Comparison of ENCODE assay signal across 8 mouse cellular contexts in genomic region chr1:118954434-118955301, GRCm38 (mm10).
DNase-seq lines count a peak whose midpoint lies in the region; ATAC-seq and TF ChIP-seq lines count a peak whose summit lies in the region.

No protein-coding gene starts in this region.

- 0 out of 2 replicates have a peak, but pooled peaks cover 3% of the 10 kb centered on the region for H3K4me1 ChIP-seq in kidney, postnatal 0 days (replicated peaks; ENCODE audit: insufficient read depth, low read length)
- H3K4me1 ChIP-seq in kidney, adult 2 months (ENCODE audit: control insufficient read depth, insufficient read depth, low read length), result no peaks in the 10 kb centered on the region
- peaks cover 56% of the 10 kb centered on the region for H3K4me1 ChIP-seq in embryonic facial prominence, embryonic 13.5 days
- H3K4me1 ChIP-seq in heart, postnatal 0 days (ENCODE audit: control insufficient read depth, insufficient read depth), result peaks cover 9% of the 10 kb centered on the region; the same call in 1 of the 2 replicates
- peaks cover 41% of the 10 kb centered on the region for H3K4me1 ChIP-seq in limb, embryonic 12.5 days (replicated peaks)
- H3K4me1 ChIP-seq in stomach, embryonic 14.5 days (ENCODE audit: control insufficient read depth, insufficient read depth, low read length), result peaks cover 47% of the 10 kb centered on the region

- H3K9ac ChIP-seq in kidney, postnatal 0 days (ENCODE audit: low read depth, low read length), result no peak overlapping the region
- H3K9ac ChIP-seq in embryonic facial prominence, embryonic 13.5 days, result 0 out of 2 replicates have a peak overlapping the region, but pooled peaks have one; percentile 7
- H3K9ac ChIP-seq in heart, postnatal 0 days (replicated peaks; ENCODE audit: low read depth, low read length), result no peak overlapping the region
- H3K9ac ChIP-seq in limb, embryonic 12.5 days (replicated peaks), result 0 out of 2 replicates have a peak overlapping the region, but pooled peaks have one; percentile 12
- H3K9ac ChIP-seq in stomach, embryonic 14.5 days (replicated peaks; ENCODE audit: low read depth, low read length), result no peak overlapping the region

- WGBS in kidney, postnatal 0 days, result 41% methylated on average over 10 of the region's 10 CpGs
- WGBS in kidney, adult 2 months, result 68% methylated on average over 10 of the region's 10 CpGs
- WGBS in embryonic facial prominence, embryonic 13.5 days, result 34% methylated on average over 10 of the region's 10 CpGs
- WGBS in heart, postnatal 0 days, result 32% methylated on average over 10 of the region's 10 CpGs
- 45% methylated on average over 10 of the region's 10 CpGs for WGBS in limb, embryonic 12.5 days
- 29% methylated on average over 10 of the region's 10 CpGs for WGBS in stomach, embryonic 14.5 days

- ATAC-seq in kidney, postnatal 0 days (replicated peaks; ENCODE audit: low FRiP score, low read depth), result 0 out of 2 replicates have a peak, but pooled peaks have one; percentile 8
- ATAC-seq in embryonic facial prominence, embryonic 13.5 days (ENCODE audit: insufficient number of reproducible peaks, insufficient read depth, low FRiP score, low TSS enrichment, low read depth), result peak; percentile 68
- ATAC-seq in heart, postnatal 0 days (ENCODE audit: insufficient read depth, low read depth), result peak; percentile 69
- peak; percentile 72 for ATAC-seq in limb, embryonic 12.5 days (ENCODE audit: insufficient number of reproducible peaks, insufficient read depth, low FRiP score, low TSS enrichment, low read depth)
- ATAC-seq in stomach, embryonic 14.5 days (ENCODE audit: insufficient number of reproducible peaks, insufficient read depth, low FRiP score, low read depth), result peak; percentile 59; the same call in 1 of the 2 replicates

- no peak for TF ChIP-seq EP300 in heart, postnatal 0 days (IDR thresholded peaks at IDR 0.05; ENCODE audit: low read depth)

- H3K4me2 ChIP-seq in kidney, postnatal 0 days (ENCODE audit: low read length), result no peak overlapping the region
- peak overlapping the region; percentile 26 for H3K4me2 ChIP-seq in embryonic facial prominence, embryonic 13.5 days
- no peak overlapping the region for H3K4me2 ChIP-seq in heart, postnatal 0 days (ENCODE audit: low read depth, low read length)
- H3K4me2 ChIP-seq in limb, embryonic 12.5 days, result no peak overlapping the region
- H3K4me2 ChIP-seq in stomach, embryonic 14.5 days (replicated peaks; ENCODE audit: low read depth, low read length), result no peak overlapping the region

- H3K4me3 ChIP-seq in kidney, postnatal 0 days (replicated peaks; ENCODE audit: low read depth, low read length), result no peak overlapping the region
- H3K4me3 ChIP-seq in kidney, adult 2 months (ENCODE audit: insufficient read depth, low read depth, low read length), result no peak overlapping the region
- no peak overlapping the region for H3K4me3 ChIP-seq in embryonic facial prominence, embryonic 13.5 days
- no peak overlapping the region for H3K4me3 ChIP-seq in heart, postnatal 0 days (ENCODE audit: low read depth, low read length)
- H3K4me3 ChIP-seq in limb, embryonic 12.5 days (replicated peaks), result no peak overlapping the region
- no peak overlapping the region for H3K4me3 ChIP-seq in stomach, embryonic 14.5 days (ENCODE audit: low read depth, low read length)

- peak; percentile 39 for DNase-seq in kidney, postnatal 0 days (ENCODE audit: low spot score)
- no peak for DNase-seq in kidney, adult 2 months
- peak; percentile 26 for DNase-seq in heart, postnatal 0 days (ENCODE audit: low spot score)
- DNase-seq in thymus, postnatal 36 days, result no peak
- DNase-seq in cerebellum, adult 18-20 months, result no peak

- TF ChIP-seq CTCF in kidney, postnatal 0 days (IDR thresholded peaks at IDR 0.05; ENCODE audit: low read depth), result no peak
- no peak for TF ChIP-seq CTCF in kidney, adult 2 months (conservative IDR thresholded peaks at IDR 0.05; ENCODE audit: insufficient read depth, insufficient read length, low read depth, low read length)
- no peak for TF ChIP-seq CTCF in heart, postnatal 0 days (IDR thresholded peaks at IDR 0.05; ENCODE audit: low read depth)

- H3K27ac ChIP-seq in kidney, postnatal 0 days, result 0 out of 2 replicates have a peak overlapping the region, but pooled peaks have one; percentile 4
- no peak overlapping the region for H3K27ac ChIP-seq in kidney, adult 2 months (ENCODE audit: insufficient read depth, low read depth, low read length)
- peak overlapping the region; percentile 55 for H3K27ac ChIP-seq in embryonic facial prominence, embryonic 13.5 days
- no peak overlapping the region for H3K27ac ChIP-seq in heart, postnatal 0 days (ENCODE audit: low read depth)
- peak overlapping the region; percentile 62 for H3K27ac ChIP-seq in limb, embryonic 12.5 days
- H3K27ac ChIP-seq in stomach, embryonic 14.5 days (ENCODE audit: low read length), result peak overlapping the region; percentile 39; the same call in 1 of the 2 replicates

- TF ChIP-seq POLR2A in kidney, adult 2 months (IDR thresholded peaks at IDR 0.05; ENCODE audit: low read depth, low read length), result no peak

- H3K9me3 ChIP-seq in kidney, postnatal 0 days (replicated peaks; ENCODE audit: low read length), result no peaks in the 10 kb centered on the region
- H3K9me3 ChIP-seq in embryonic facial prominence, embryonic 13.5 days, result no peaks in the 10 kb centered on the region
- no peaks in the 10 kb centered on the region for H3K9me3 ChIP-seq in heart, postnatal 0 days (replicated peaks; ENCODE audit: control insufficient read depth, low read length)
- H3K9me3 ChIP-seq in limb, embryonic 12.5 days, result 0 out of 2 replicates have a peak, but pooled peaks cover 2% of the 10 kb centered on the region
- no peaks in the 10 kb centered on the region for H3K9me3 ChIP-seq in stomach, embryonic 14.5 days (ENCODE audit: control insufficient read depth, low read depth, low read length)

- no peaks in the 10 kb centered on the region for H3K27me3 ChIP-seq in kidney, postnatal 0 days (ENCODE audit: insufficient read depth, low read length)
- H3K27me3 ChIP-seq in kidney, adult 2 months (replicated peaks; ENCODE audit: control insufficient read depth, insufficient read depth, low read length), result no peaks in the 10 kb centered on the region
- no peaks in the 10 kb centered on the region for H3K27me3 ChIP-seq in embryonic facial prominence, embryonic 13.5 days
- no peaks in the 10 kb centered on the region for H3K27me3 ChIP-seq in heart, postnatal 0 days (ENCODE audit: control insufficient read depth, insufficient read depth, low read length)
- no peaks in the 10 kb centered on the region for H3K27me3 ChIP-seq in limb, embryonic 12.5 days
- H3K27me3 ChIP-seq in stomach, embryonic 14.5 days (ENCODE audit: control insufficient read depth, insufficient read depth, low read length), result no peaks in the 10 kb centered on the region

- no peaks in the 10 kb centered on the region for H3K36me3 ChIP-seq in kidney, postnatal 0 days (ENCODE audit: insufficient read depth, low read length)
- H3K36me3 ChIP-seq in kidney, adult 2 months (ENCODE audit: control insufficient read depth, insufficient read depth, low read length), result no peaks in the 10 kb centered on the region
- peaks cover 18% of the 10 kb centered on the region for H3K36me3 ChIP-seq in embryonic facial prominence, embryonic 13.5 days
- H3K36me3 ChIP-seq in heart, postnatal 0 days (replicated peaks; ENCODE audit: control insufficient read depth, insufficient read depth, low read length), result no peaks in the 10 kb centered on the region
- peaks cover 27% of the 10 kb centered on the region for H3K36me3 ChIP-seq in limb, embryonic 12.5 days
- H3K36me3 ChIP-seq in stomach, embryonic 14.5 days (ENCODE audit: control insufficient read depth, insufficient read depth, low read length), result no peaks in the 10 kb centered on the region

Comparison
In these comparisons a context has a peak if more than half of its experiments do, and no peak if none do; other contexts are left out.
1. DNase-seq: peak in kidney, postnatal 0 days (single experiment) and heart, postnatal 0 days (single experiment); none in kidney, adult 2 months (single experiment), thymus, postnatal 36 days (0 of 2) and cerebellum, adult 18-20 months (0 of 2).
2. H3K27ac ChIP-seq: peak in kidney, postnatal 0 days (single experiment), embryonic facial prominence, embryonic 13.5 days (single experiment), limb, embryonic 12.5 days (single experiment) and stomach, embryonic 14.5 days (single experiment); none in kidney, adult 2 months (single experiment) and heart, postnatal 0 days (single experiment).
3. ATAC-seq: peak in every context shown above with its lines; median percentile 72 in limb, embryonic 12.5 days; 69 in heart, postnatal 0 days; 68 in embryonic facial prominence, embryonic 13.5 days; 59 in stomach, embryonic 14.5 days; 8 in kidney, postnatal 0 days.
4. H3K9ac ChIP-seq: peak in embryonic facial prominence, embryonic 13.5 days (single experiment) and limb, embryonic 12.5 days (single experiment); none in kidney, postnatal 0 days (single experiment), heart, postnatal 0 days (single experiment) and stomach, embryonic 14.5 days (single experiment).